Mouse (Mus musculus) ES-E14 (cell line): ENCODE results near the gene Vmn1r183. TPM values are rescaled to one million over a fixed set of nuclear protein-coding genes. Genes with fewer than 3 reads are reported as not detected.
"Not testable (repeated sequence)": the region's sequence is repeated elsewhere in the genome, so short reads cannot be mapped to it uniquely, and the experiment has no call there.

Experiments
- DNase-seq: peaks from one replicate; pipeline ENCODE4 v3.0.0-alpha.2; 2013; ENCODE audit warnings: low read depth, low spot score
- H3K27ac ChIP-seq: 2 replicates; pipeline ENCODE4 v1.5.1; 2012; ENCODE audit warnings: low read depth, mild to moderate bottlenecking, low read length, moderate library complexity, mixed read lengths; ENCODE audit not compliant: poor library complexity, insufficient read depth, severe bottlenecking
- H3K36me3 ChIP-seq: 2 replicates; pipeline ENCODE4 v1.6.1; 2012; ENCODE audit warnings: mild to moderate bottlenecking, low read length, moderate library complexity, mixed read lengths; ENCODE audit not compliant: control insufficient read depth, poor library complexity, insufficient read depth, severe bottlenecking
- H3K4me1 ChIP-seq, 2 experiments: fragments of 150-350 bp in 1 of 2; sonication (generic) in 1 of 2; 2 replicates each; pipeline ENCODE4 v1.6.1; 2012; ENCODE audit warnings: low read length in 2 of 2, mild to moderate bottlenecking in 1 of 2, mixed read lengths in 1 of 2; ENCODE audit not compliant: control insufficient read depth in 2 of 2, insufficient read depth in 2 of 2, poor library complexity in 1 of 2
- H3K4me3 ChIP-seq, 2 experiments: fragments of 150-350 bp in 1 of 2; sonication (generic) in 1 of 2; 2 replicates each; pipeline ENCODE4 v1.5.1; 2012; ENCODE audit warnings: low read length in 2 of 2, low read depth in 1 of 2, mild to moderate bottlenecking in 1 of 2, mixed read lengths in 1 of 2; ENCODE audit not compliant: insufficient read depth in 1 of 2, poor library complexity in 1 of 2, severe bottlenecking in 1 of 2
- H3K9ac ChIP-seq: 2 replicates; pipeline ENCODE4 v1.6.1; 2012; ENCODE audit warnings: low read depth, mild to moderate bottlenecking, low read length, mixed read lengths; ENCODE audit not compliant: poor library complexity, insufficient read depth, severe bottlenecking
- H3K9me3 ChIP-seq: fragments of 150-350 bp; sonication (generic); 2 replicates; pipeline ENCODE4 v1.6.1; 2012; ENCODE audit warnings: low read depth, mild to moderate bottlenecking, low read length; ENCODE audit not compliant: control insufficient read depth, insufficient read depth
- CHD2 ChIP-seq: IDR thresholded peaks from 2 replicates; pipeline ENCODE4 v1.6.1; 2014; ENCODE audit warnings: mild to moderate bottlenecking, low read depth, low read length, inconsistent platforms
- HCFC1 ChIP-seq: IDR thresholded peaks from 2 replicates; pipeline ENCODE4 v1.6.1; 2012; ENCODE audit warnings: low read length, inconsistent platforms, borderline replicate concordance; ENCODE audit not compliant: insufficient read depth
- MAFK ChIP-seq: IDR thresholded peaks from 2 replicates; pipeline ENCODE4 v1.6.1; 2014; ENCODE audit warnings: mild to moderate bottlenecking, low read depth, low read length, inconsistent platforms; ENCODE audit not compliant: insufficient read depth
- ZC3H11A ChIP-seq: IDR thresholded peaks from 2 replicates; pipeline ENCODE4 v1.6.1; 2012; ENCODE audit warnings: low read depth, mild to moderate bottlenecking, inconsistent platforms, low read length, borderline replicate concordance
- ZNF384 ChIP-seq: IDR thresholded peaks from 2 replicates; pipeline ENCODE4 v1.6.1; 2012; ENCODE audit warnings: low read depth, low read length, inconsistent platforms
- in situ Hi-C, 2 experiments: fragments of 600-800 bp; cut with MboI; formaldehyde crosslinking; loops; one replicate each; pipeline ENCODE4 v1.15.1; 2025; ENCODE audit warnings: low sequenced_read_pairs in 2 of 2, inconsistent platforms in 1 of 2; ENCODE audit not compliant: unreplicated experiment in 2 of 2
- total RNA-seq: library from RNA; depleted of rRNA; stranded (reverse); fragments of 300-350 nt; gene quantifications from 2 replicates; pipeline ENCODE4 v1.2.3, GENCODE M21; 2012; rRNA removed

The Vmn1r183 gene
- not detected in 2 replicates for total RNA-seq

DNA sequence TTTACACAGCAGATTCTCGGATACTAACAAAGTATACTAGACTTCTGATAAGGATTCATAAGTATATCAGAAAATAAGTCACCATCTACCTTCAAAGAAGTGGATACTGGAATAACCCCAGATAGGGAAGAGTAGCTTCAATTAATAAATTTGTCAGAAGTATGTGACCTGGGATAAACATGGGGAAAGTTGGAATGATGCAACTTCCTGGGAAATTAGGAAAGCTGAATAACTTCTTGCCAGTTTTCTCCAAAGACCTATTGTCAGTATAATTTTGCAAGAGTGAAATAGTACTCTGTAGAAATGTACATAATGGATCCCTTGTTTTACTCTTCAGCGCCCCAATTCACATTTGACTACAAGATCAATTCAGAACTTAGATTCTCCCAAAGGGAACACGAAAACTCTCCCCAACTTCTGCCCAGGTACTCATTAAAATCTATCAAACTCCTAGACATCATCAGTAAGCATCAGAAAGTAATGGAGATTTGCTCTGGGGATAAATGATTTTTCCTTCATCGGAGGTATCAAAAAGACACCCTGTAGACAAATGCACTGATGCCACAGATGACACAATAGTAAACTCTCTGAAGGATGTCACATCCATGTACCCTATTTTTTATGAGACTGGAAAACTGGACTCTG lies at the start of gene Vmn1r183:
Vmn1r183 (plus strand) TSS at position 595 of the 645 bp plus-strand sequence.
- H3K9me3 ChIP-seq, result no peaks in the 10 kb centered on the region
- H3K36me3 ChIP-seq, result no peaks in the 10 kb centered on the region
- DNase-seq, result no peak
- no peak within 1 kb of the TSS for H3K9ac ChIP-seq
- in situ Hi-C loops, result no loop called here
- TF ChIP-seq ZNF384 (no peak), ZC3H11A (no peak), HCFC1 (no peak), CHD2 (no peak)
- H3K4me1 ChIP-seq, result no peaks in the 10 kb centered on the region
- no peak within 1 kb of the TSS for H3K27ac ChIP-seq
- H3K4me3 ChIP-seq, result no peak within 1 kb of the TSS

DNA sequence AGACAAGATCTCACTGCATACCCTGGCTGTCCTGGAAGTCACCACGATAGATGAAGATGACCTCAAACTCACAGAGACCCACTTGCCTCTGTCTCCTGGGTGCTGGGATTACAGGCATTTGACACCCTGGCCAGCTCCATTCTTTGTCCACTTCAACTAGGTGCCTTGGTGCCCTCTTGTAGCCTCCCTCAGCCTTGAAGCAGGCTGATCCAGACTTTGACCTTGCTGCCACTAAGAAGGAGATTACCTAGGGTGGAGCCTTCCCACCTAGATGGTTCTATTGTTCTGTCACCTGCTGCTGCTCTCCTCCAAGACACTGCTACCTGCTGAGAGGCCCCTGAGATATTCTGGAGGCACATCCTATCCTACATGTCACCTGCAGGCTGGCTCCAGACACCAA lies 21.4 kb downstream of the Vmn1r183 start:
- in situ Hi-C loops, H3K9ac ChIP-seq, H3K36me3 ChIP-seq, H3K27ac ChIP-seq, H3K9me3 ChIP-seq, H3K4me1 ChIP-seq, H3K4me3 ChIP-seq, DNase-seq: not testable (repeated sequence)

DNA sequence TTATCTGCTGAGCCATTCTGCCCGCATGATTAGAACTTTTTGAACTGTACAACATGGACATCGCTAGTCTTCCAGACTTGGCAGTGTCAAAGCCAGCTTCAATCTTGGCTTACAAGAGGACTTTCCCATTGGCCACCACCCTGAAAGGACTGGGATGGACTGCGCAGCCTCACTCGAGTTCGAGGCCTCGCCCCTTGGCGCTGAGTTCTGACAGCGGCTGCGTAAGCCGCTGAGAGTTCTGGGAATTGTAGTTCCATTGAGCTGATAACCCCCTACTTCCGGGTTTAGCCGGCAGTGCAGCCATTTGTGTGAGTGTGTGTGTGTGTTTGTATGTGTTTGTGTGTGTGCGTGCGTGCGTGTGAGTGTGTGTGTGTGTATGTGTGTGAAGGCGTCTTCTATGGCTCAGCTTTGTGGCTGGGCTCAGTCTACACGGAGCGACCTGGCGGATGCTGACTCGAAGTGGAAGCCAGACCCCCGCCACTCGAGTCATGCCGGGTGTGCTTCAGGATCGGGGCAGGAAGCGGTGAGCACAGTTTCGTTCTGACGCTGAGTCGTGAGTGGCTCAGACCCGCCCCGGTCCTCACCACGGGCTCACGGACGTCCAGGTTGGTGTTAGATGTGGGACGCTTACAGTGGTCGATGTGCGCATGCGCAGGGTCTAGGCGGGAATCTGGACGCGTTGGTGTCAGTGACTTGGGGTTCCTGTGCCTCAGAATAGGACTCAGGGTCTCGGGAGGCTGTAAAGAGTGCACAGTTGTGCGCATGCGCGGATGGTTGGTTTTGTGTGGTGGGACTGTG lies 28.8 kb downstream of the Vmn1r183 start, which contains the start of gene Zfp180:
Zfp180 (plus strand) TSS at position 291 of the 798 bp plus-strand sequence.
- H3K4me3 ChIP-seq, result peak within 1 kb of the TSS; percentile 85 to 98
- no peak for TF ChIP-seq ZC3H11A
- TF ChIP-seq HCFC1, result peak; percentile 96
- peaks cover 5% of the 10 kb centered on the region for H3K36me3 ChIP-seq
- peak; percentile 91 for DNase-seq
- in situ Hi-C loops, result no loop called here
- peak within 1 kb of the TSS; percentile 90 for H3K27ac ChIP-seq
- peaks cover 2 to 13% of the 10 kb centered on the region in 2 experiments; a peak in 2 of 4 replicates for H3K4me1 ChIP-seq
- H3K9me3 ChIP-seq, result no peaks in the 10 kb centered on the region
- peak within 1 kb of the TSS; percentile 98 for H3K9ac ChIP-seq

- no peak for DNase-seq
- in situ Hi-C loops, result no loop called here
- H3K27ac ChIP-seq, result no peak overlapping the region
- peak overlapping the region; percentile 98 for H3K9ac ChIP-seq
- no peaks in the 10 kb centered on the region for H3K9me3 ChIP-seq
- peaks cover 2 to 13% of the 10 kb centered on the region in 2 experiments; a peak in 2 of 4 replicates for H3K4me1 ChIP-seq
- peak overlapping the region; percentile 85 to 98 for H3K4me3 ChIP-seq
- H3K36me3 ChIP-seq, result peaks cover 6% of the 10 kb centered on the region
- TF ChIP-seq HCFC1 (no peak), ZNF384 (no peak), CHD2 (no peak), ZC3H11A (no peak), MAFK (no peak)
These were observed 29.6 kb downstream of the Vmn1r183 start for GRCm38 (mm10) chr7:24082457-24083235.
